Mouse (Mus musculus) heart, adult 2 months (tissue): ENCODE data around the gene Erf. TPM values are rescaled to one million over a fixed set of nuclear protein-coding genes. Genes with fewer than 3 reads are reported as not detected.

Source experiments
- DNase-seq, 2 experiments: peaks; one replicate each; pipeline ENCODE4 v3.0.0; 2021
- H3K27ac ChIP-seq: fragments of 200-600 bp; 2 replicates; pipeline ENCODE4 v1.8.1; 2022
- H3K27me3 ChIP-seq: fragments of 200-500 bp; 2 replicates; pipeline ENCODE4 v1.6.1; 2012; ENCODE audit warnings: mild to moderate bottlenecking, low read length, inconsistent platforms, mixed read lengths; ENCODE audit not compliant: control insufficient read depth, insufficient read depth
- H3K36me3 ChIP-seq: fragments of 200-500 bp; 2 replicates; pipeline ENCODE4 v1.6.1; 2012; ENCODE audit warnings: low read length, inconsistent platforms; ENCODE audit not compliant: control insufficient read depth, insufficient read depth
- H3K4me1 ChIP-seq: fragments of 200-500 bp; 2 replicates; pipeline ENCODE4 v1.6.1; 2011; ENCODE audit warnings: low read length; ENCODE audit not compliant: control insufficient read depth, insufficient read depth
- H3K4me3 ChIP-seq: fragments of 200-600 bp; 2 replicates; pipeline ENCODE4 v1.8.1; 2022
- H3K79me2 ChIP-seq: fragments of 200-500 bp; replicated peaks from 2 replicates; pipeline ENCODE4 v1.6.1; 2012; ENCODE audit warnings: mild to moderate bottlenecking, inconsistent platforms, low read length, moderate library complexity, mixed read lengths; ENCODE audit not compliant: control insufficient read depth, insufficient read depth
- H3K9ac ChIP-seq: fragments of 200-500 bp; 2 replicates; pipeline ENCODE4 v1.6.1; 2012; ENCODE audit warnings: low read depth, mild to moderate bottlenecking, control low read depth, inconsistent platforms, low read length, mixed read lengths
- CTCF ChIP-seq: fragments of 200-600 bp; IDR thresholded peaks from 2 replicates; pipeline ENCODE4 v1.8.1; 2022; ENCODE audit warnings: antibody characterized with exemption, mild to moderate bottlenecking, moderate library complexity
- EP300 ChIP-seq: fragments of 200-500 bp; IDR thresholded peaks from 2 replicates; pipeline ENCODE4 v1.6.1; 2011; ENCODE audit warnings: low read depth, low read length, control low read depth; ENCODE audit not compliant: insufficient read depth
- POLR2A ChIP-seq: fragments of 200-500 bp; IDR thresholded peaks from 2 replicates; pipeline ENCODE4 v1.6.1; 2011; ENCODE audit warnings: mild to moderate bottlenecking, low read depth, low read length, control low read depth; ENCODE audit not compliant: insufficient read depth
- WGBS: fragments of 180-500 bp; shearing (Covaris S2); methylation state at CpG from one replicate; pipeline ENCODE4 v1.1.7; 2018; 5-methylcytosine and 5-hydroxymethylcytosine counted together
- intact Hi-C: fragments of 180-260 bp; cut with DNase I; formaldehyde crosslinking; loops from one replicate; pipeline ENCODE4 v1.15.1; 2025
- microRNA-seq, 2 experiments: library from miRNA; unstranded; fragments of <30 nt; microRNA quantifications; one replicate each; pipeline ENCODE4 v1.2.0; 2021
- polyA plus RNA-seq: library from polyadenylated mRNA; depleted of rRNA; stranded (reverse); fragments of >200 nt; gene quantifications from 2 replicates; pipeline ENCODE4 v1.2.3, GENCODE M21; 2012; rRNA removed
- total RNA-seq, 2 experiments: library from RNA; stranded (reverse); gene quantifications; 2 replicates each; pipeline ENCODE4 v1.2.3; 2021

Erf gene
- total and polyA plus RNA-seq, 3 experiments, result 16.5 to 21.2 (median 17.1) TPM

DNA sequence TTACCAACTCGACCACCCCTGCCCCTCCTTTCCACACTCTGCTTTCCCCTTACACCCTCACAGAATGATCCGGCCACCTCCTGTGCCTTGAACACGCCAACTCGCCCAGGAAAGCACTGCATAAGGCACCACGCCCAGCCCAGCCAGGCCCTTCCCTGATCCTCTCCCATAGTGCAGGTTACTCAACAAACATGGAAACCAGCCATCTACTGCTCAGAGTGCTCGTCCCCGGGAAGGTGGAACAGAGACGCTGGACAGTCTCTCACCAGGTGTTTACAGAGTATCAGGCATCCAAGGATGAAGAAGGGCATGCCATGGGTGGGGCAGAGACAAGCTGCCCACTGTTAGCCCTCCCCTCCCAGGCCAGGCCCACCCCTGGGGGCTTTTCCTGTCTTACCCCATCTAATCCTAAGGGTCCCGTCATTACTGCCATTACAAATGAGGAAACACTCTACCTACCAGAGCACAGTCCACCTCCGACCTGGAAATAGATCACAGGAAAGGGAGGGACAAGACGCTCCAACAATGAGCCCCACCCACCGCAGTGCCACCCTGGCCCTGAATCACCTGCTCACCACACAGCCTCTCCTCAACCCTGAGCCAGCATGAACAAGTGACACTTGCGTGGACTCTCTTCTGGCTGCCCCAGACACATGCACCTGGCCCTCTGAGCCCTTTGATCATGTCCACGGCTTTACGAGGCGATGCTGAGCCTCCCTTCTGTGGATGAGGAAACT, 44.3 kb downstream of the Erf start:
- no peaks in the 10 kb centered on the region for H3K27me3 ChIP-seq
- WGBS, result 85% methylated on average over 16 of the region's 16 CpGs
- H3K36me3 ChIP-seq, result no peaks in the 10 kb centered on the region
- no peak for DNase-seq
- no peak overlapping the region for H3K9ac ChIP-seq
- intact Hi-C loops, result no loop called here
- TF ChIP-seq CTCF (no peak), POLR2A (no peak), EP300 (no peak)
- no peaks in the 10 kb centered on the region; the same call in 1 of the 2 replicates for H3K4me1 ChIP-seq
- H3K4me3 ChIP-seq, result no peak overlapping the region
- H3K27ac ChIP-seq, result no peak overlapping the region
- no peaks in the 10 kb centered on the region for H3K79me2 ChIP-seq

DNA sequence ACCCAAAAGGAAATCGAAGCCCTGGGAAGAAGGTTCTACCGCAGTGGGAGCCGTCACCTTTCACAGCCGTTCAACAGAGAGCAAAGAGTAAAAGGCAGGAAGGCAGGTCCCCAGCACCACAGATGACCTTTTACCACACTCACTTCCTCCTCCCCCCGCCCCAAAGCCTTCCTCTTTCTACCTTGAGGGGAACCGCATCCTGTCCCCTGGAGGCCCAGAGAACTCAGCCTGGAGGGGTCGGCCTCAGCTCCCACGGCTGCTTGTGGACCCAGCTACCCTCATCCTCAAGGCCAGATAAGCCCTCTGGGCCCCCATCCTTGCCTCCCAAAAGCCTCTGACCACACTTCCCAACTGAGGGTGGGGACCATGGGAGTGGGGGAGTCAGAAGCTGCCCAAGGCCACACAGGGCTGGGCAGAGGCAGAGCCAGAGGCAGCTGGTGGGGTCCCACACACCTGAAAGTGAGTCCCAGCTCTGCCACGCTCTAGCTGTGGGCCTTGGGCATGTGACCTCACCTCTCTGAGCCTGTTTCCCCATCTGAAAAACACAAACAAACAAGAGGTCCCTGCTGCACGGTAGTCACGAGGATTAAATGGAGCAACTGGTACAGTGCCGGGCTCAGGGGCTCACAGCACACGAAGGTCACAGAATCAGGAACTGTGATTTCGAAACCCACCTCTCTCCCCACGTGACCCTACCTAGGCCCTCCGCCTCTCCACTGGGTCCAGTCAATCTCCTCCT, 45.0 kb downstream of the Erf start:
- no peaks in the 10 kb centered on the region for H3K36me3 ChIP-seq
- no peak overlapping the region; the same call in 1 of the 2 replicates for H3K27ac ChIP-seq
- no peak overlapping the region for H3K9ac ChIP-seq

DNA sequence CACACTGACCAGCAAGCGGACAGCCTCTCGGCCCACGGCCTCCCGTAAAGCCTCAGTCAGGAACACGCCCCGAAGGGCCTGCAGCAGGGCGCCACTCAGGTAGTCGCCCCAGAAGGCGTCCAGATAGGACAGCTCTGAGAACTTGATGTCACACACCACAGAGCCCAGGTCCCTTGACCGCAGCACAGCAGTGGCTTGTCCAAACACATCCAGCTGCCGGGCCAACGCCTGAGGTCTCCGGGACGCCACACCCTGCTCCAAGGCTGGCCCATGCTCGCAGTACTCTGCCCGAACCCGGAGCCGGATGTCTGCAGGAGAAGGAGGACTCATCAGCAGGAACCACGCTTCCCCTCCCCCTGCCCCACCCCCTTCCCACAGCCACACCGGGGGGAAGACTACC, 46.9 kb downstream of the Erf start:
- no peaks in the 10 kb centered on the region for H3K27me3 ChIP-seq
- 91% methylated on average over 20 of the region's 20 CpGs for whole genome bisulfite sequencing
- H3K27ac ChIP-seq, result no peak overlapping the region
- H3K9ac ChIP-seq, result no peak overlapping the region
- H3K4me1 ChIP-seq, result no peaks in the 10 kb centered on the region; the same call in 1 of the 2 replicates
- intact Hi-C loops, result no loop called here
- TF ChIP-seq POLR2A (no peak), EP300 (no peak), CTCF (no peak)
- no peak overlapping the region for H3K4me3 ChIP-seq
- H3K79me2 ChIP-seq, result no peaks in the 10 kb centered on the region
- no peak for DNase-seq
- no peaks in the 10 kb centered on the region for H3K36me3 ChIP-seq

More for the DNA sequence above, 45.0 kb downstream of the Erf start:
- no peaks in the 10 kb centered on the region; the same call in 1 of the 2 replicates for H3K4me1 ChIP-seq
- H3K79me2 ChIP-seq, result no peaks in the 10 kb centered on the region
- TF ChIP-seq CTCF, result no peak
- no peak for TF ChIP-seq POLR2A
- no peak for TF ChIP-seq EP300
- 63% methylated on average over 16 of the region's 16 CpGs for WGBS
- intact Hi-C loops, result no loop called here
- H3K4me3 ChIP-seq, result no peak overlapping the region
- no peaks in the 10 kb centered on the region for H3K27me3 ChIP-seq
- peak in 1 of 2 experiments; percentile 41 for DNase-seq

DNA sequence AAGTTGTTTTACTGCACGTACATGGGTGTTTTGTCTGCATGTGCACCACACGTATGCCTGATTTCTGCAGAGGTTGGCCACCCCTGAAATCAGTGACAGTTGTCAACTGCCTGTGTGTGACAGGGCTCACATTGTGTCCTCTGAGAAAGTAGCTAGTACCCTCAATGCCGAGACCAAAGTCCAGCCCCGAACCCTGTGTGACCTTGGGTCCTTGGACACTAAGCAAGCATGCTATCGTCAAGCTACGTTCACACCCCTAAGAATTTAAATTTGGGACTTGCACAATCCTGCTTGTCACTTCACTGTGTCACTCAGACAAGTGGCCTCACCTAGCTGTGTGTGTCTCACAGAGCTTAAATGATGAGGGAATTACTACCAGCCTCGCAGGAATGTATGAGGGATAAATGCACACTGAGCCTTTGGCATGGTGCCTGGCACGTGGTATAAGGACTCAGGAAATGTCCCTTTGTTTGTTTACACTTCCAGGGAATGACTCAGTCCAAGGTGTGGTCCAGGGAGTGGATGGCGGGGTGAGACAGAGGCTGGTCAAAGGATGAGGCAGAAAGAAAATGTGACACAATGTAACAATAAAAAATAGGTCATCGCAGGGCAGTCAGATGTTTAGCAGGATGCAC, 53.1 kb downstream of the Erf start:
- no peak overlapping the region for H3K9ac ChIP-seq
- peak in 1 of 2 experiments; percentile 15 for DNase-seq
- peaks cover 5% of the 10 kb centered on the region for H3K4me1 ChIP-seq
- no peak overlapping the region for H3K27ac ChIP-seq
- H3K27me3 ChIP-seq, result no peaks in the 10 kb centered on the region
- no peak overlapping the region for H3K4me3 ChIP-seq
- WGBS, result 35% methylated on average over 10 of the region's 10 CpGs
- H3K79me2 ChIP-seq, result no peaks in the 10 kb centered on the region
- intact Hi-C loops, result no loop called here
- no peaks in the 10 kb centered on the region for H3K36me3 ChIP-seq
- TF ChIP-seq POLR2A (no peak), EP300 (no peak), CTCF (no peak)

DNA sequence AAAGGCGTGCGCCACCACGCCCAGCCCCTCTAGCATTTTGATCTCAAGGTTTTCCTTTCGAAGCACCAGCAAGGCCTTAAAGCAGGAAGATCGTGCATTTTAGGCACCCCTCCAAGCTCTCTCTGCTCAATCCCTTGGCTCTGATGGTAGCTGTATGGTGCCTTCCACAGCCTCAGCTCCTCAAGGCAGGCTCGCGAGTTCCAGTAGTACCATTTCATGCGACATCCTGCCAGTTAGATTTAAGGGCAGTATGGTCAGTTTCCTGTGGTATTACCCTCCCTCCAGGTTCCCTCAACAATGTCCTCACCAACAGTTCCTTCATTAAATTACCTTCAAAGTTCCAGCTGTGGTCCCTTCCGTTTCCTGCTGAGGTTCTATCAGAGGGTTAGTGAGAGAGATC, 54.5 kb downstream of the Erf start:
- H3K4me3 ChIP-seq, result no peak overlapping the region
- WGBS, result 67% methylated on average over 9 of the region's 9 CpGs
- H3K36me3 ChIP-seq, result no peaks in the 10 kb centered on the region
- no peaks in the 10 kb centered on the region for H3K27me3 ChIP-seq
- TF ChIP-seq POLR2A (no peak), EP300 (no peak), CTCF (no peak)
- no peaks in the 10 kb centered on the region for H3K79me2 ChIP-seq
- no peak overlapping the region for H3K9ac ChIP-seq
- no peak for DNase-seq
- no peak overlapping the region for H3K27ac ChIP-seq
- intact Hi-C loops, result no loop called here
- peaks cover 5% of the 10 kb centered on the region for H3K4me1 ChIP-seq

DNA sequence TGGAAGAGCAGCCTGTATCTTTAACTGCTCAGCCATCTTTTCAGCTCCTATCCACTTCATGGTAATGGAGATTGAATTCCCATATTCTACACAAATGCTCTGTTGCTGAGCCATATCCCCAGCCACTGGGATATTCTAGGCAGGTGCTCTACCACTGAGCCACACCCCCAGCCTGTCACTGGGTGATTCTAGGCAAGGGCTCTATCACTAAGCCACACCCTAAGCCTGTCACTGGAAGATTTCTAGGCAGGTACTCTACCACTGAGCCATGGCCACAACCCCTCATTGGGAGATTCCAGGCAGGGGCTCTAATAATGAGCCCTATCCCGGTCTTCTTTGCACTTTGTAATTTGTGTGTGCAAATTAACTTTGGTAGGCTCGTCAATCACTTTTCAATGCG, 55.4 kb downstream of the Erf start:
- Histone ChIP-seq H3K9ac (no peak overlapping the region), H3K27me3 (no peaks in the 10 kb centered on the region), H3K4me1 (peaks cover 5% of the 10 kb centered on the region), H3K4me3 (no peak overlapping the region), H3K27ac (no peak overlapping the region), H3K36me3 (no peaks in the 10 kb centered on the region), H3K79me2 (no peaks in the 10 kb centered on the region)
- intact Hi-C loops, result no loop called here
- no peak for DNase-seq
- TF ChIP-seq CTCF (no peak), EP300 (no peak), POLR2A (no peak)
- WGBS, result 77% methylated on average over 3 of the region's 3 CpGs

Small RNA genes within 50 kb of the gene (microRNA-seq; reads per million reads assigned to microRNA genes)
- 0 to 0.39 reads per million in 2 experiments for gene Mir7048

Other genes with a start within 250 kb of the Erf start
- 1 to 10 TPM in 1 of 2 experiments, under 1 TPM in 1; 0.39 to 1.2 TPM for gene Atp1a3, start 244.8 kb downstream of the Erf start, total RNA-seq
- gene Atp1a3, start 244.8 kb downstream of the Erf start, polyA plus RNA-seq, result 0.85 and 1.7 TPM in 2 replicates
- 1 to 10 TPM; 4.5 to 4.6 TPM for gene Grik5, start 178.4 kb downstream of the Erf start, total RNA-seq
- 10.3 and 12.1 TPM in 2 replicates for gene Grik5, start 178.4 kb downstream of the Erf start, polyA plus RNA-seq
- 10 to 100 TPM in 1 of 2 experiments, 1 to 10 TPM in 1; 9.2 to 10.3 TPM for gene Zfp574, start 178.2 kb downstream of the Erf start, total RNA-seq
- gene Zfp574, start 178.2 kb downstream of the Erf start, polyA plus RNA-seq, result 11.8 and 12.6 TPM in 2 replicates
- under 1 TPM; 0.39 to 0.64 TPM for gene Pou2f2, start 71.0 kb downstream of the Erf start, total RNA-seq
- gene Pou2f2, start 71.0 kb downstream of the Erf start, polyA plus RNA-seq, result 0.38 and 1.5 TPM in 2 replicates
- gene Dedd2, start 30.1 kb downstream of the Erf start, total RNA-seq, result 10 to 100 TPM; 14.3 to 18.4 TPM
- 18.7 and 21.7 TPM in 2 replicates for gene Dedd2, start 30.1 kb downstream of the Erf start, polyA plus RNA-seq
- gene Zfp526, start 29.3 kb downstream of the Erf start, total RNA-seq, result 1 to 10 TPM; 7.4 to 9.6 TPM
- gene Zfp526, start 29.3 kb downstream of the Erf start, polyA plus RNA-seq, result 6.9 and 8.1 TPM in 2 replicates
- 10 to 100 TPM; 61.7 to 69.4 TPM for gene Gsk3a, start 12.9 kb downstream of the Erf start, total RNA-seq
- 105 and 123 TPM in 2 replicates for gene Gsk3a, start 12.9 kb downstream of the Erf start, polyA plus RNA-seq
- gene Cic, start 16.9 kb upstream of the Erf start, total RNA-seq, result 10 to 100 TPM; 62.8 to 62.9 TPM
- gene Cic, start 16.9 kb upstream of the Erf start, polyA plus RNA-seq, result 37.7 and 41.6 TPM in 2 replicates
- gene Pafah1b3, start 47.2 kb upstream of the Erf start, total RNA-seq, result 1 to 10 TPM; 2.4 to 3.1 TPM
- 6.6 and 9.3 TPM in 2 replicates for gene Pafah1b3, start 47.2 kb upstream of the Erf start, polyA plus RNA-seq
- not detected for gene Prr19, start 50.6 kb upstream of the Erf start, total RNA-seq
- gene Prr19, start 50.6 kb upstream of the Erf start, polyA plus RNA-seq, result not detected in 2 replicates
- gene Tmem145, start 55.3 kb upstream of the Erf start, total RNA-seq, result not detected
- 0.06 TPM in 1 of 2 replicates, not detected in the other for gene Tmem145, start 55.3 kb upstream of the Erf start, polyA plus RNA-seq
- 10 to 100 TPM; 28.9 to 31.7 TPM for gene Megf8, start 66.4 kb upstream of the Erf start, total RNA-seq
- gene Megf8, start 66.4 kb upstream of the Erf start, polyA plus RNA-seq, result 21.5 and 24.8 TPM in 2 replicates
- gene Cnfn, start 119.0 kb upstream of the Erf start, total RNA-seq, result not detected
- gene Cnfn, start 119.0 kb upstream of the Erf start, polyA plus RNA-seq, result not detected in 2 replicates
- 10 to 100 TPM; 42.7 to 44.1 TPM for gene Lipe, start 147.9 kb upstream of the Erf start, total RNA-seq
- 63.0 and 97.8 TPM in 2 replicates for gene Lipe, start 147.9 kb upstream of the Erf start, polyA plus RNA-seq
- gene Cxcl17, start 162.1 kb upstream of the Erf start, total RNA-seq, result not detected
- 8.1 TPM in 1 of 2 replicates, not detected in the other for gene Cxcl17, start 162.1 kb upstream of the Erf start, polyA plus RNA-seq
- gene Ceacam1, start 226.8 kb upstream of the Erf start, total RNA-seq, result 10 to 100 TPM; 13.5 to 14.6 TPM
- gene Ceacam1, start 226.8 kb upstream of the Erf start, polyA plus RNA-seq, result 9.8 and 17.3 TPM in 2 replicates